Mouse (Mus musculus) C2C12 (cell line): ENCODE measurements around the gene Gnb4. TPM values are rescaled to one million over a fixed set of nuclear protein-coding genes. Genes with fewer than 3 reads are reported as not detected.

ENCODE experiments used
- H3K27me3 ChIP-seq: one replicate; pipeline ENCODE4 v1.6.1; 2011; ENCODE audit not compliant: control insufficient read depth, insufficient read depth, insufficient read length
- H3K36me3 ChIP-seq: one replicate; pipeline ENCODE4 v1.6.1; 2011; ENCODE audit not compliant: control insufficient read depth, insufficient read depth
- H3K4me3 ChIP-seq: one replicate; pipeline ENCODE4 v1.5.1; 2011; ENCODE audit warnings: mild to moderate bottlenecking, control low read depth; ENCODE audit not compliant: poor library complexity, insufficient read depth, severe bottlenecking
- H3K79me2 ChIP-seq: one replicate; pipeline ENCODE4 v1.6.1; 2011; ENCODE audit not compliant: control insufficient read depth, insufficient read depth
- H3K79me3 ChIP-seq: one replicate; pipeline ENCODE4 v1.6.1; 2011; ENCODE audit warnings: low read depth, control low read depth
- H3ac ChIP-seq: one replicate; pipeline ENCODE3; 2011; ENCODE audit warnings: low read depth; ENCODE audit not compliant: control insufficient read depth, insufficient read length
- CEBPB ChIP-seq: IDR thresholded peaks from one replicate; pipeline ENCODE4 v1.6.1; 2011; ENCODE audit warnings: low read depth, mild to moderate bottlenecking, control low read depth, moderate library complexity
- CTCF ChIP-seq: IDR thresholded peaks from one replicate; pipeline ENCODE4 v1.5.1; 2011; ENCODE audit not compliant: control insufficient read depth, insufficient read depth, insufficient read length
- FOSL1 ChIP-seq: IDR thresholded peaks from one replicate; pipeline ENCODE4 v1.8.0; 2011; ENCODE audit warnings: mild to moderate bottlenecking, low read length; ENCODE audit not compliant: poor library complexity, insufficient read depth, severe bottlenecking
- MAX ChIP-seq: IDR thresholded peaks from one replicate; pipeline ENCODE4 v1.6.1; 2011; ENCODE audit warnings: mild to moderate bottlenecking, control low read depth
- MYOD1 ChIP-seq: IDR thresholded peaks from one replicate; pipeline ENCODE4 v1.6.1; 2011; ENCODE audit warnings: low read depth; ENCODE audit not compliant: control insufficient read depth, insufficient read length
- MYOG ChIP-seq: IDR thresholded peaks from one replicate; pipeline ENCODE4 v1.6.1; 2011; ENCODE audit not compliant: control insufficient read depth, insufficient read length; ENCODE audit errors: extremely low read depth
- USF1 ChIP-seq: IDR thresholded peaks from one replicate; pipeline ENCODE4 v1.6.1; 2011; ENCODE audit warnings: low read depth, mild to moderate bottlenecking, control low read depth, moderate library complexity
- polyA plus RNA-seq: library from polyadenylated mRNA; unstranded; fragments of >200 nt; fragmentation: generic; extraction: Trizol; gene quantifications from one replicate; pipeline ENCODE4 v1.2.1, GENCODE M21; 2012; ENCODE audit warnings: missing spikeins

Gnb4 gene
- polyA plus RNA-seq, 1 experiment: 59.0 TPM

GRCm38 (mm10) chr3:32628141-32628540 lies 11.8 kb upstream of the Gnb4 start:
- TF ChIP-seq MAX (no peak), MYOG (no peak), USF1 (no peak), FOSL1 (no peak), CTCF (no peak), MYOD1 (no peak), CEBPB (no peak)
- H3ac ChIP-seq: no peak overlapping the region
- no peaks in the 10 kb centered on the region for H3K79me2 ChIP-seq

GRCm38 (mm10) chr3:32622106-32622505 lies 5.7 kb upstream of the Gnb4 start:
- H3K4me3 ChIP-seq: no peak overlapping the region
- H3ac ChIP-seq: no peak overlapping the region
- no peaks in the 10 kb centered on the region for H3K36me3 ChIP-seq
- TF ChIP-seq FOSL1 (no peak), MYOG (no peak), MAX (no peak), MYOD1 (no peak), CEBPB (no peak), CTCF (no peak), USF1 (no peak)
- no peaks in the 10 kb centered on the region for H3K79me2 ChIP-seq
- H3K79me3 ChIP-seq: no peaks in the 10 kb centered on the region
- no peaks in the 10 kb centered on the region for H3K27me3 ChIP-seq

More at GRCm38 (mm10) chr3:32628141-32628540, 11.8 kb upstream of the Gnb4 start:
- Histone ChIP-seq H3K36me3 (no peaks in the 10 kb centered on the region), H3K4me3 (no peak overlapping the region), H3K27me3 (no peaks in the 10 kb centered on the region), H3K79me3 (no peaks in the 10 kb centered on the region)

DNA sequence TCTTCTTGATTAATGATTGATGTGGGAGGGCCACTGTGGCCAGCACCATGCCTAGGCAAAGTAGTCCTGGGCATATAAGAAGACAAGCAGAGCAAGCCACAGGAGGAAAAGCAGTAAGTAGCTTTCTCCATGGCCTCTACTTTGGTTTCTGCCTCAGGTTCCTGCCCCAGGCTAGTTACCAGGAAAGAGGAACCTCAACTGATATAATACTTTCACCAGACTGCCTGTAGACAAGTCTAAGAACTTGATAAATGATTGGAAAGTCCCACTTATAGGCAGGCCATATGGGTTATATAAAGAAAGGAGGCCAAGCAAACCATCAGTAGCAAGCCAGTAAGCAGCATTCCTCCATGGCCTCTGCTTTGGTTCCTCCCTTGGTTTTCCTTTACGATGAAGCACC lies 5.3 kb upstream of the Gnb4 start:
- no peak overlapping the region for H3K4me3 ChIP-seq
- no peak for TF ChIP-seq MYOD1
- TF ChIP-seq CEBPB: no peak
- TF ChIP-seq FOSL1: no peak
- TF ChIP-seq MAX: no peak
- no peak for TF ChIP-seq MYOG
- no peak for TF ChIP-seq CTCF
- no peak for TF ChIP-seq USF1
- H3K27me3 ChIP-seq: no peaks in the 10 kb centered on the region
- no peaks in the 10 kb centered on the region for H3K79me3 ChIP-seq
- H3ac ChIP-seq: no peak overlapping the region
- H3K79me2 ChIP-seq: no peaks in the 10 kb centered on the region
- H3K36me3 ChIP-seq: no peaks in the 10 kb centered on the region

- Histone ChIP-seq H3K79me3 (peaks cover 24% of the 10 kb centered on the region), H3K36me3 (peaks cover 7% of the 10 kb centered on the region), H3K27me3 (no peaks in the 10 kb centered on the region), H3K4me3 (no peak overlapping the region), H3ac (peak overlapping the region; percentile 53), H3K79me2 (peaks cover 36% of the 10 kb centered on the region)
- no peak for TF ChIP-seq USF1
Observed at GRCm38 (mm10) chr3:32617053-32617642, 763 bp upstream of the Gnb4 start.

- Histone ChIP-seq H3K27me3 (no peaks in the 10 kb centered on the region), H3K4me3 (peak overlapping the region; percentile 44), H3ac (peak overlapping the region; percentile 78), H3K79me3 (peaks cover 34% of the 10 kb centered on the region), H3K79me2 (peaks cover 48% of the 10 kb centered on the region), H3K36me3 (peaks cover 10% of the 10 kb centered on the region)
- TF ChIP-seq USF1 (no peak), FOSL1 (no peak), CTCF (no peak), MAX (no peak), MYOG (no peak), CEBPB (no peak), MYOD1 (no peak)
Observed at GRCm38 (mm10) chr3:32616006-32616330, 417 bp downstream of the Gnb4 start.

- Histone ChIP-seq H3K79me2 (peaks cover 54% of the 10 kb centered on the region), H3K79me3 (peaks cover 35% of the 10 kb centered on the region), H3ac (peak overlapping the region; percentile 10), H3K4me3 (peak overlapping the region; percentile 44), H3K36me3 (peaks cover 10% of the 10 kb centered on the region), H3K27me3 (no peaks in the 10 kb centered on the region)
- no peak for TF ChIP-seq MYOD1
- no peak for TF ChIP-seq USF1
- TF ChIP-seq MAX: no peak
- no peak for TF ChIP-seq CEBPB
- TF ChIP-seq MYOG: no peak
- TF ChIP-seq FOSL1: no peak
Observed at GRCm38 (mm10) chr3:32615376-32615775, 1.0 kb downstream of the Gnb4 start.
